ENCODE assay signal across 16 mouse cellular contexts in genomic region chr7:3347366-3348287, GRCm38 (mm10).
DNase-seq lines count a peak whose midpoint lies in the region.
"Had no signal": no experiment of that assay in that cellular context is flagged by ENCODE, and none has a peak within 500 bp of the region (broad histone marks: within the 10 kb centered on the region; RNA-seq: fewer than 3 reads in every experiment).

No protein-coding gene starts in this region.

- peak; percentile 19 for DNase-seq in embryo, embryonic 10.5 days (ENCODE audit: low spot score)
- DNase-seq in embryo, embryonic 10 days (ENCODE audit: low spot score) = no peak
- DNase-seq in retina, embryonic 14.5 days (ENCODE audit: low spot score) = peak; percentile 25
- DNase-seq in retina, postnatal 1 day = no peak
- peak; percentile 100 for DNase-seq in R1 (ENCODE audit: low read depth, low spot score)
- no peak for DNase-seq in ovary, adult 18-20 months (ENCODE audit: low spot score)
- DNase-seq in neural tube, embryonic 10.5 days (ENCODE audit: extremely low spot score, low spot score) = no peak
- DNase-seq: cerebellum, adult 11 months; cerebellum, postnatal 36 days; gastrocnemius, postnatal 25 days; heart, adult 2 months; kidney, adult 2 months; left cerebral cortex, postnatal 4 days; lung, embryonic 14.5 days; right cerebral cortex, postnatal 25 days; spleen, adult 18-20 months had no signal

Comparison
In these comparisons a context has a peak if more than half of its experiments do, and no peak if none do; other contexts are left out.
1. DNase-seq: peak in embryo, embryonic 10.5 days (single experiment), retina, embryonic 14.5 days (single experiment) and R1 (single experiment); none in embryo, embryonic 10 days (single experiment), retina, postnatal 1 day (single experiment), ovary, adult 18-20 months (single experiment) and neural tube, embryonic 10.5 days (single experiment).